Mouse (Mus musculus) left cerebral cortex, adult 18-20 months (tissue): Measurements from ENCODE around the gene Olfml3. TPM values are rescaled to one million over a fixed set of nuclear protein-coding genes. Genes with fewer than 3 reads are reported as not detected.

Source experiments
- DNase-seq, 2 experiments: peaks; one replicate each; pipeline ENCODE4 v3.0.0; 2021 to 2022; ENCODE audit warnings: low spot score in 2 of 2, mixed read lengths in 1 of 2
- long read RNA-seq, 2 experiments: library from polyadenylated mRNA; stranded (forward); transcript quantifications; one replicate each; pipeline ENCODE4 v2.0.0; 2021
- total RNA-seq, 2 experiments: library from RNA; stranded (reverse); gene quantifications; 2 replicates each; pipeline ENCODE4 v1.2.3; 2021

Olfml3 gene
- 10 to 100 TPM; 11.9 to 13.4 TPM for total RNA-seq
- long read RNA-seq, experiment 1, full-length matches to known transcripts: 33 of 34 reads
- long read RNA-seq, experiment 1, partial matches to known transcripts: 0 of 34 reads
- long read RNA-seq, experiment 1, other reads (novel, unspliced or antisense): 1 of 34 reads
- long read RNA-seq, experiment 2, full-length matches to known transcripts: 15 of 20 reads
- long read RNA-seq, experiment 2, partial matches to known transcripts: 0 of 20 reads
- long read RNA-seq, experiment 2, other reads (novel, unspliced or antisense): 5 of 20 reads

GRCm38 (mm10) chr3:103737778-103738571 lies at the start of gene Olfml3:
TSS of gene Olfml3 (minus strand) at chr3:103738001.
- DNase-seq: peak; percentile 93 to 97

- no peak for DNase-seq
Observed at GRCm38 (mm10) chr3:103787225-103787624, 49.4 kb upstream of the Olfml3 start.

GRCm38 (mm10) chr3:103782844-103783609 lies 45.2 kb upstream of the Olfml3 start:
- DNase-seq: no peak

GRCm38 (mm10) chr3:103780777-103781176 lies 43.0 kb upstream of the Olfml3 start:
- no peak for DNase-seq

DNA sequence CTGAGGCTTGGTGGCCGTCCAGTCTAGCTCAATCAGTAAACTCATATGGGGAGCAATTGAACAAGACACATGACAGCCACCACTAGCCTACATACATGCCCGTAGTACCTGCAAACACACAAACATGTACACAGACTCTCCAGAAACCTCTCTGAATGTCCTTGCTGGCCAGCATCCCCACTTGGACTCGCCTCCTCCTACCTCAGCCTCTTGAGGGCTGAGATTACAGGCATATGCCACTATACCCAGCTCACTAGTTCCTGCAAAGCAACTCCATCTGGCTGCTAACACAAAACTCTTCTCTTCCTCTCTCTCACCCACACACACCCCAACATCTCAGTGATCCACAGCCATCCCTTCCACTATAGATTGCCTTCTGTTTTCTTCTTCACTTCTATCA lies 42.5 kb upstream of the Olfml3 start:
- peak; percentile 22 to 49 for DNase-seq

DNA sequence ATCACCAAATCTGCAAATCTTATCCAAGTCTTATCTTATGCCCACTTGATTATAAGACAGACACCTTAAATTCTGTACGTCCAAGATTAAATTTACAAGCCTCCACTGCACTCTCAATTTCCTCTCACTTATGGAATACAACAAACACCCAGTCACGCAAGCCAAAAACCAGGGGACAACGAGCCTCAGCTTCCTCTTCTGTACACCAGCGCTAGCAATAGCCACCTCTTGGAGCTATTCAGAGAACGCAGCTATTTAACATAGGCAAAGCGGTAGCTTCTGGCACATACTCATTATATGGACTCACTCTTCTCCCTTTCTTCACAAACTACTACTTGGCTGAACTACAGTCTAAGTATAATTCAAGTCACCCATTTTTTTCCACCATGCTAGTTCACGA lies 41.4 kb upstream of the Olfml3 start:
- no peak for DNase-seq

DNA sequence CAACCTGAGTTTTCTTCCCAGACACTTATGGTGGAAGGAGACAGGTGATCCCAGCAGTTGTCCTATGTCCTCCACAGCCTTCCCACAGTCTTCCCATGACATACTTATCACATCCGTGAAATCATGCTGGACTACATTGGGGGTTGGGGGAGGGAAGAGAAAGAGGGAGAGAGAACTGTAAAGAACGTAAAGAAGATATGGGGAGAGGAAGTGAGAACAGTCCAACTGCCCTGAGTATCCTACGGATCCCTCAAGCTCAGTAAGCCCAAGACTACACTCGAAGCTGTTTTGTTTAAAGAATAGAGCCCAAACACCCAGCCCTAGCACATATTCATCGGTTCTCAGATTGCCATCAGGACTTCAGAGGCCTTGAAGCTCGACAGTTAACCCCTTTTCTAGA lies 40.9 kb upstream of the Olfml3 start:
- DNase-seq: no peak

DNA sequence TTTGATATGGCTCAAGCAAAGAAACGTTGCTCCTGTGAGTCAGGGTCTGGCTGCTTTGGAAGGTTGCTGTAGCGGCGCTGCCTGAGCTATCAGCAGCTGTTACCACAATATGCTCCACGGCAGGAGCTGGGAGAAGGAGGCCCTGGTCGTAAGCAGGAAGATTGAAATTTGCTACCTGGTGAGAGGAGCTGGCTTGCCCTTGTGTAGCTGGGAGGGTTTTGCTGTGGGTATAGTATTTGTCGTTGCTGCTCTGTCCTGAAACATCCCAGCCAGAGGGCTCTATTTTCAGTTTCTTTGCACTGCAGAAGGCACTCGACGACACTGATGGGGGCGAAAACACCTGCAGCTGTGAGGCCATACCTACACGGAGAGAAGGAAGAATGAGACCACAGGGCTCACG lies 40.1 kb upstream of the Olfml3 start:
- peak in 1 of 2 experiments; percentile 19 for DNase-seq

- no peak for DNase-seq
Observed at GRCm38 (mm10) chr3:103774009-103774408, 36.2 kb upstream of the Olfml3 start.

DNA sequence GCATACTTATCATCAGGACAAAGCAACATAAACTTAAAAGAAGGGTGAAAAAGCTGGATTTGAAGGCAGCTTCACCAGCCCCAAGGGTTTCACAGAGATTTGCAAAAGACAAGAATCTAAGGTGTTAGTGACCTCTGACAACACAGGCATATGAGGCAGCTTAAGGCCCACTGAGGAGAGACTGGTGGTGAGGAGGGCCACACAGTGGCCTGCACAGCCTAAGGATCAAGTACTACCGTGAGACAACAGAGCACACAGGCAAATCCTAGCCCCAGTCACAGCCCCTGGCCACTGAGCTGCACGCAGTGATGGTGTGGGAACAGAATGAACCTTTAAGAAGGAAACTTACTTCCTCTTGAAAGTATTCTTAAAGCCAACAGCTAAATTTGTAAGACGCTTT lies 35.7 kb upstream of the Olfml3 start:
- no peak for DNase-seq

DNA sequence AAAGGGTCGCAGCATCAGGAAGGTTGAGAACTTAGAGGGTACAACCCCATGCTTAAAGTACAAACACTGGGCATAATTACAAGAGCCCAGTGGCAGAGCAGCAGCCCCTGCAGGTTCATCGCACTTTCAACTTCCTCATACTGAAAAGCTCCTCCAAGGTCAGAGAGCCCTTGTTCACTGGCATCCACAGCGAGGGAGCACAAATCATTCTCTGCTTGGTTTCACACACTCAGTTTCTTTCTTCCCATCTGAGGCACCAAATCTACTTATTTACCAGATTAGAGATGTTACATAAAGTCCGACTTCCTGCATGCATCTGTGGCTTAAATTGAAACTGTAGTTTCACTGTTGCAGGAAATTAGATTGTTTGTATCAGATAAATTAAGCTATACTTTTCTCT lies 35.0 kb upstream of the Olfml3 start:
- DNase-seq: no peak

DNA sequence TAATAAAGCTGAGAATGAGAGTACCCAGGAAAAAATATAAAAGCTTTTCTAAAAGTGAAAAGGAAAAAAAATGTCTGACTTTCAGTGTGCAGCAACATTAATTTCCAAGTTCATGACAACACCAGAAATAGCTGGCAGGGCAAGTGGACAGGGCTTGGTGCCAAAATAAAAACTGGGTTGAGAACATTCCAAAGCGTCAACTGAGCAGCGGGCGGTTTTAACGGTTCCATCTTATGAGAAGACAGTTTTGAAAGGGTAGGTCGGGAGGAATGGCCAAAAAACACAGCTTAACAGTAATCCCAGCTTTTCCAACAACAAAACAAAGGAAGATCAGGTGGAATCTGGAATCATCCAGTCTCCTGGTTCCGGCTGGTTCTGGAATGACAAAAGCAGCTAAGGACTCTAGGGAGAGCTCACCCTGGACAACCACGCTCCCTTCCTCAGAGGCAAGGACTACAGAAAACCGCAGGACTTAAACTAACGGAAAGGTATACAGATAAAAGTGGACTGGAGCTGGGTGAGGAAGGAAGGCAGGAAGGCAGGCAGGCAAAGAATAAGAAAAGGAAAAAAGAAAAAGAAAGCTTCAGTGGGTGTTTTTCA lies 33.8 kb upstream of the Olfml3 start:
- no peak for DNase-seq

GRCm38 (mm10) chr3:103766789-103767188 lies 29.0 kb upstream of the Olfml3 start:
- no peak for DNase-seq

DNA sequence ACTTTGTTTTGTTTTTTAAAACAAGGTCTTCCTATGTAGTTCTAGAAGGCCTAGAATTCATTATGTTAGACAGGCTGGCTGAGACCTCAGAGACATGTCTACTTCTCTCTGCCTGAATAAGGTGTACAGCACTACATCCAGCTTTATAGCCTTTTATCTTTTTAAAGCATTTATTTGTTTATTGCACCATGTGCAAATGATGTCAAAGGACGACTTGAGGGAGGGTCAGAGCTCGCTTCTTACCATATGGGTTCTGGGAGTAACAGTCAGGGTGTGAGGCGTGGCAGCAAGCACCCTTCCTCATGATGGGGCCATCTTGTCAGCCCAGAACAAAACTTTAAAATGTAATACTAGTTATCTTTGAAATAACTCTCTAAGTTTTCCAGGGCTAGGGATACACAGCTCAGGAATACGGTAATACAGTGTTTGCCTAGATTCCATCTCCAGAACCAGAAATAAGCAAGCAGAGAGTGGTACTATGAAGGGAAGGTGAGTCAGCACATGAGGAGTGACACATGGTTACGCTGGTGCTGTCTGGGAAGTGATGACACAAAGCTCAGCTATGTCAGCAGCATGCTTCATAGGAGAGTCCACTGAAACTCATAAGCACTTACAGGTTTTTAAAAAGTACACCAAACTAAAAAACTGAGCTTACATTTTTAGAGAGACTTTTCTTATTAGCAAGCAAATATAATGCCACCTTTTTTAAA lies 21.6 kb upstream of the Olfml3 start:
- DNase-seq: no peak

DNA sequence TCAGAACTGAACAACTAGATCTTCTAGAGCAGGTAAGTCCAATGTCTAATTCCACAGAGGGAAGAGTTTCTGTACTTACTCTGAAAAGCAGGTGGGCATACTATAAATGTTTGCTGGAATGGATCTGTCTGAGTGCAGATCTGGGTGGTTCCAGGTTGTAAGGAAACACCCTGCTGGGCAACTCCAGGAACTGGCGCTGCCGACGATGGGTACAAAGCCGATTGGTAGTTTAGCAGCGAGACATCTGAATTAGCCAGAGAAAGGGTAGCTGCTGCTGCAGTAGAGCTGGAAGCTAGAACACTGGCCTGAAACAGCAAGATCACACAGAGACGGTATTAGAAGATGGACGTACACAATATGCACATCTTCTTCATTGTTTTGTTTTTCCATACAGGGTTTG lies 20.7 kb upstream of the Olfml3 start:
- DNase-seq: no peak

DNA sequence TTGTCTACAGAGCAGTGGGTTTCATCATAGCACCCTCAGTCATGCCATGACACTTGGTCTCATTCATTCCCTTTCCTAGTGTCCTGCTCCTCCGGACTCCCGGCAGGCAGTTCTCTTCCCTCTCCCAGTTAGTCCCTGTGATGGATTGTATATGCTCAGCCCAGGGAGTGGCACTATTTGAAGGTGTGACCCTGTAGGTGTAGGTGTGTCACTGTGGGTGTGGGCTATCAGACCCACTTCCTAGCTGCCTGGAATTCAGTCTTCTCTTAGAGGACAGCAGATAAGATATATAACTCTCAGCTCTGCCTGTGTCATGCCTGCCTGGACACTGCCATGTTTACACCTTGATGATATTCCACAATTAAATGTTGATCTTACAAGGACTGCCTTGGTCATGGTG lies 19.1 kb upstream of the Olfml3 start:
- no peak for DNase-seq

- no peak for DNase-seq
Observed at GRCm38 (mm10) chr3:103755351-103755750, 17.6 kb upstream of the Olfml3 start.

GRCm38 (mm10) chr3:103751558-103751957 lies 13.8 kb upstream of the Olfml3 start:
- DNase-seq: no peak

- no peak for DNase-seq
Observed at GRCm38 (mm10) chr3:103746711-103747110, 8.9 kb upstream of the Olfml3 start.

DNA sequence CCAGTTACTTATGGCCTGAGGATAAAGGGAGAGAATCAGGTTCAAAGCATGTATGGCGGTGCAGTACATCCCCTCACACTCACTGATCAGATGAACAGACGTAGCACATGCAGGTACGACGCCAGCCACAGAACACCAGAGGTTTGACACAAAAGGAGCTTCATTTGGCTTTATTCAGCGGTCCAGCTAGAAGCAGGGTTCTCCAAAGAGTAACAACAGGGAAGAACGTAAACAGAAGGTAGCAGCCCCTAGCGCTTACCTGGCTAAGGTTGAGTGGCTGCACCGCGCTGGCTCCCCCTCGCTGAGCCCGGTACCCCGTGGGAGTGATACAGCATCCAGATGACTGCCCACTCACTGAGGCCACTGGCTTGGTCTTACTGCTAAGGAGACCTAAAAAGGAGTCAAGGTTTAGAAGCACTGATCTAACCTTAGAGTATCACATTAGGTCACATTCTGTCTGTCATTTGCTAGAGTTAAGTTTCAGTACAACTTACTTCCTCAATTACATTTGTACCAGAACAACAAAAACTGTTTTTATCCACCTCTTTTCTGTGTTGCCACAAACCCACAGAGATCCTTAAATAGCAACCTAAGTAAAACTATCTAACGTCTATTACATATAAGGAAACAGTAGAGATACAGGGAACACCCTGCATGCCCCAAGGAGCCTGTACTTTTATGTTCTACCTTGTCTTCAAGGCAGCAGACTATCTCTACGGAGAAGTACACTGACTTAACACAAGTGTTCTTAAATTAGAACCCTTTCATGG lies 7.4 kb upstream of the Olfml3 start:
- DNase-seq: no peak
